Comparison of ENCODE assay signal across 11 mouse cellular contexts in genomic region chr3:109351956-109352684, GRCm38 (mm10). TPM values are rescaled to one million over a fixed set of nuclear protein-coding genes. Genes with fewer than 3 reads are reported as not detected.
DNase-seq lines count a peak whose midpoint lies in the region; ATAC-seq and TF ChIP-seq lines count a peak whose summit lies in the region.
"Had no signal": no experiment of that assay in that cellular context is flagged by ENCODE, and none has a peak within 500 bp of the region (broad histone marks: within the 10 kb centered on the region; RNA-seq: fewer than 3 reads in every experiment).

No protein-coding gene starts in this region.

- H3K36me3 ChIP-seq in megakaryocyte, embryonic 14.5 days (replicated peaks; ENCODE audit: low read length): peaks cover 81% of the 10 kb centered on the region
- no peaks in the 10 kb centered on the region for H3K36me3 ChIP-seq in forebrain, embryonic 13.5 days (ENCODE audit: poor library complexity, severe bottlenecking)
- no peaks in the 10 kb centered on the region for H3K36me3 ChIP-seq in forebrain, embryonic 14.5 days (ENCODE audit: control insufficient read depth, insufficient read depth, low read length)
- H3K36me3 ChIP-seq: limb, embryonic 10.5 days; midbrain, embryonic 10.5 days had no signal

- no peak for TF ChIP-seq POLR2A in bone marrow macrophage, adult 2 months (IDR thresholded peaks at IDR 0.05; ENCODE audit: borderline replicate concordance, low read depth, low read length)

- H3K9me3 ChIP-seq in megakaryocyte, embryonic 14.5 days: no peaks in the 10 kb centered on the region
- no peaks in the 10 kb centered on the region for H3K9me3 ChIP-seq in forebrain, embryonic 13.5 days (replicated peaks)
- H3K9me3 ChIP-seq in forebrain, embryonic 14.5 days (replicated peaks; ENCODE audit: control insufficient read depth, low read length): no peaks in the 10 kb centered on the region
- H3K9me3 ChIP-seq: limb, embryonic 10.5 days; midbrain, embryonic 10.5 days had no signal

- ATAC-seq in forebrain, embryonic 13.5 days: no peak
- ATAC-seq in forebrain, embryonic 14.5 days: no peak

- H3K9ac ChIP-seq in forebrain, embryonic 13.5 days: no peak overlapping the region
- H3K9ac ChIP-seq in forebrain, embryonic 14.5 days (ENCODE audit: low read length): no peak overlapping the region

- no peak for TF ChIP-seq CTCF in bone marrow macrophage, adult 2 months (IDR thresholded peaks at IDR 0.05; ENCODE audit: low read depth, low read length)

- WGBS in forebrain, embryonic 13.5 days: 87% methylated on average over 4 of the region's 4 CpGs
- 87% methylated on average over 4 of the region's 4 CpGs for WGBS in forebrain, embryonic 14.5 days

- no peak overlapping the region for H3K4me2 ChIP-seq in forebrain, embryonic 13.5 days
- no peak overlapping the region for H3K4me2 ChIP-seq in forebrain, embryonic 14.5 days (ENCODE audit: low read length)

- DNase-seq in kidney, adult 8-10 months: peak; percentile 8 to 33
- DNase-seq in kidney, postnatal 4 days: no peak
- DNase-seq in ES-CJ7 (ENCODE audit: low read depth, low spot score): peak; percentile 7
- no peak for DNase-seq in forebrain, embryonic 14.5 days (ENCODE audit: low spot score)
- no peak for DNase-seq in adrenal gland, adult 18-20 months (ENCODE audit: low spot score in 2 of 2)
- DNase-seq: cerebellum, postnatal 25 days had no signal

- H3K4me3 ChIP-seq in bone marrow macrophage, adult 2 months (ENCODE audit: insufficient read depth, low read length): no peak overlapping the region
- peak overlapping the region; percentile 38 for H3K4me3 ChIP-seq in megakaryocyte, embryonic 14.5 days (replicated peaks)
- H3K4me3 ChIP-seq in forebrain, embryonic 13.5 days: no peak overlapping the region
- no peak overlapping the region for H3K4me3 ChIP-seq in forebrain, embryonic 14.5 days (ENCODE audit: low read depth, low read length)
- H3K4me3 ChIP-seq: limb, embryonic 10.5 days; midbrain, embryonic 10.5 days had no signal

- H3K27ac ChIP-seq in bone marrow macrophage, adult 2 months (ENCODE audit: insufficient read depth, low read depth, low read length): peak overlapping the region; percentile 5; the same call in 1 of the 2 replicates
- H3K27ac ChIP-seq in forebrain, embryonic 13.5 days: no peak overlapping the region
- H3K27ac ChIP-seq in forebrain, embryonic 14.5 days (ENCODE audit: low read depth, low read length): no peak overlapping the region
- H3K27ac ChIP-seq: limb, embryonic 10.5 days; midbrain, embryonic 10.5 days had no signal

- peaks cover 40% of the 10 kb centered on the region for H3K4me1 ChIP-seq in bone marrow macrophage, adult 2 months (ENCODE audit: control insufficient read depth, insufficient read depth, low read length)
- peaks cover 89% of the 10 kb centered on the region for H3K4me1 ChIP-seq in megakaryocyte, embryonic 14.5 days
- H3K4me1 ChIP-seq in forebrain, embryonic 13.5 days: no peaks in the 10 kb centered on the region
- H3K4me1 ChIP-seq in forebrain, embryonic 14.5 days (ENCODE audit: control insufficient read depth, insufficient read depth, low read length): no peaks in the 10 kb centered on the region
- H3K4me1 ChIP-seq: limb, embryonic 10.5 days; midbrain, embryonic 10.5 days had no signal

- H3K27me3 ChIP-seq in megakaryocyte, embryonic 14.5 days (replicated peaks): no peaks in the 10 kb centered on the region
- H3K27me3 ChIP-seq in forebrain, embryonic 13.5 days: no peaks in the 10 kb centered on the region
- no peaks in the 10 kb centered on the region for H3K27me3 ChIP-seq in forebrain, embryonic 14.5 days (replicated peaks; ENCODE audit: control insufficient read depth, insufficient read depth, low read length)

RNA-seq across cellular contexts. Expression of gene Vav3, which starts 11.7 kb away (rescaled TPM):
- polyA plus RNA-seq in bone marrow macrophage, adult 2 months (2012; ENCODE audit: insufficient read depth, insufficient read length, missing spikeins): 23.1 and 30.6 TPM in 2 replicates
- polyA plus RNA-seq in megakaryocyte, embryonic 14.5 days (2012; ENCODE audit: insufficient read depth, low replicate concordance): 6.5 and 13.9 TPM in 2 replicates
- polyA plus RNA-seq in forebrain, embryonic 13.5 days (2015; fragmentation: Nextera tagmentation; extraction: Ambion mirVana): 6.5 and 10.1 TPM in 2 replicates
- 7.4 and 7.5 TPM in 2 replicates for polyA plus RNA-seq in forebrain, embryonic 14.5 days (2014; fragmentation: Nextera tagmentation; extraction: Ambion mirVana)
- total RNA-seq in adrenal gland, adult 18-20 months (2021): 1 to 10 TPM; 4.0 to 6.1 TPM

Comparison
In these comparisons a context has a peak if more than half of its experiments do, and no peak if none do; other contexts are left out.
1. DNase-seq: peak in kidney, adult 8-10 months (2 of 2) and ES-CJ7 (single experiment); none in kidney, postnatal 4 days (0 of 2), forebrain, embryonic 14.5 days (single experiment) and adrenal gland, adult 18-20 months (0 of 2).